Mouse (Mus musculus) lung, adult 2 months (tissue): ENCODE results near the gene Slc8a3.

ENCODE experiments used
- CTCF ChIP-seq: fragments of 200-500 bp; IDR thresholded peaks from 2 replicates; pipeline ENCODE4 v1.5.1; 2011; ENCODE audit warnings: mild to moderate bottlenecking, low read length, control low read depth; ENCODE audit not compliant: insufficient read depth
- POLR2A ChIP-seq: fragments of 200-500 bp; IDR thresholded peaks from 2 replicates; pipeline ENCODE4 v1.6.1; 2011; ENCODE audit warnings: low read depth, mild to moderate bottlenecking, control low read depth, low read length, borderline replicate concordance; ENCODE audit errors: extremely low read depth

GRCm38 (mm10) chr12:81189636-81190035, 143.3 kb downstream of the Slc8a3 start:
- no peak for TF ChIP-seq POLR2A
- TF ChIP-seq CTCF = no peak
